In genomic region chr17:29711076-29711744, GRCm38 (mm10) we compare ENCODE assay signal across 8 mouse cellular contexts. TPM values are rescaled to one million over a fixed set of nuclear protein-coding genes. Genes with fewer than 3 reads are reported as not detected.
DNase-seq lines count a peak whose midpoint lies in the region; ATAC-seq and TF ChIP-seq lines count a peak whose summit lies in the region.

No protein-coding gene starts in this region.

- H3K4me3 ChIP-seq in heart, embryonic 12.5 days, result no peak overlapping the region
- H3K4me3 ChIP-seq in hindbrain, embryonic 14.5 days (replicated peaks; ENCODE audit: low read length), result no peak overlapping the region
- H3K4me3 ChIP-seq in midbrain, postnatal 0 days (ENCODE audit: low read depth, low read length), result no peak overlapping the region

- no peak overlapping the region for H3K4me2 ChIP-seq in heart, embryonic 12.5 days
- peak overlapping the region; percentile 3; the same call in 1 of the 2 replicates for H3K4me2 ChIP-seq in hindbrain, embryonic 14.5 days (replicated peaks)
- H3K4me2 ChIP-seq in midbrain, postnatal 0 days (ENCODE audit: low read depth, low read length, poor library complexity, severe bottlenecking), result no peak overlapping the region

- DNase-seq in heart, adult 8-10 months (ENCODE audit: low spot score), result no peak
- DNase-seq in ovary, adult 18-20 months (ENCODE audit: low spot score), result peak; percentile 55
- no peak for DNase-seq in ovary, postnatal 10 days (ENCODE audit: low spot score)
- peak; percentile 77 for DNase-seq in hindbrain, embryonic 14.5 days (ENCODE audit: low spot score)
- DNase-seq in midbrain, postnatal 0 days (ENCODE audit: low spot score), result peak; percentile 85
- DNase-seq in B cell, adult 2 months, result no peak

- no peak overlapping the region for H3K9ac ChIP-seq in heart, embryonic 12.5 days
- 0 out of 2 replicates have a peak overlapping the region, but pooled peaks have one; percentile 9 for H3K9ac ChIP-seq in hindbrain, embryonic 14.5 days
- H3K9ac ChIP-seq in midbrain, postnatal 0 days (replicated peaks; ENCODE audit: low read length, poor library complexity, severe bottlenecking), result no peak overlapping the region

- H3K36me3 ChIP-seq in heart, embryonic 12.5 days, result 0 out of 2 replicates have a peak, but pooled peaks cover 2% of the 10 kb centered on the region
- H3K36me3 ChIP-seq in hindbrain, embryonic 14.5 days (replicated peaks; ENCODE audit: control insufficient read depth, insufficient read depth), result no peaks in the 10 kb centered on the region
- no peaks in the 10 kb centered on the region for H3K36me3 ChIP-seq in midbrain, postnatal 0 days (ENCODE audit: insufficient read depth, low read length)

- H3K27me3 ChIP-seq in heart, embryonic 12.5 days (replicated peaks), result no peaks in the 10 kb centered on the region
- H3K27me3 ChIP-seq in hindbrain, embryonic 14.5 days (ENCODE audit: control insufficient read depth, insufficient read depth, low read length), result no peaks in the 10 kb centered on the region
- H3K27me3 ChIP-seq in midbrain, postnatal 0 days (ENCODE audit: insufficient read depth, low read length), result no peaks in the 10 kb centered on the region

- peaks cover 71% of the 10 kb centered on the region for H3K4me1 ChIP-seq in heart, embryonic 12.5 days (replicated peaks)
- peaks cover 47% of the 10 kb centered on the region for H3K4me1 ChIP-seq in hindbrain, embryonic 14.5 days (replicated peaks; ENCODE audit: control insufficient read depth, insufficient read depth, low read length)
- peaks cover 4% of the 10 kb centered on the region; the same call in 1 of the 2 replicates for H3K4me1 ChIP-seq in midbrain, postnatal 0 days (ENCODE audit: insufficient read depth, low read length)

- 64% methylated on average over 19 of the region's 19 CpGs for WGBS in heart, embryonic 12.5 days
- WGBS in hindbrain, embryonic 14.5 days, result 56% methylated on average over 19 of the region's 19 CpGs
- WGBS in midbrain, postnatal 0 days, result 54% methylated on average over 19 of the region's 19 CpGs

- TF ChIP-seq CTCF in midbrain, postnatal 0 days (IDR thresholded peaks at IDR 0.05), result no peak

- H3K9me3 ChIP-seq in heart, embryonic 12.5 days (replicated peaks), result no peaks in the 10 kb centered on the region
- H3K9me3 ChIP-seq in hindbrain, embryonic 14.5 days (ENCODE audit: control insufficient read depth, low read length), result no peaks in the 10 kb centered on the region
- H3K9me3 ChIP-seq in midbrain, postnatal 0 days (ENCODE audit: low read length), result no peaks in the 10 kb centered on the region

- H3K27ac ChIP-seq in heart, embryonic 12.5 days (ENCODE audit: poor library complexity, severe bottlenecking), result peak overlapping the region; percentile 8; the same call in 1 of the 2 replicates
- peak overlapping the region; percentile 74 for H3K27ac ChIP-seq in hindbrain, embryonic 14.5 days
- H3K27ac ChIP-seq in midbrain, postnatal 0 days (ENCODE audit: low read depth, low read length), result peak overlapping the region; percentile 38

- ATAC-seq in heart, embryonic 12.5 days (ENCODE audit: insufficient number of reproducible peaks, low FRiP score), result no peak
- no peak for ATAC-seq in hindbrain, embryonic 14.5 days (ENCODE audit: low FRiP score)
- no peak; the same call in 1 of the 2 replicates for ATAC-seq in midbrain, postnatal 0 days (ENCODE audit: low FRiP score)
- no peak for ATAC-seq in monocyte, adult 5-6 weeks (replicated peaks; ENCODE audit: insufficient number of reproducible peaks, low FRiP score, low TSS enrichment, poor library complexity, severe bottlenecking)

RNA-seq across cellular contexts. Expression of gene Ccdc167, which starts 5.6 kb away (rescaled TPM):
- 15.8 and 16.0 TPM in 2 replicates for polyA plus RNA-seq in heart, embryonic 12.5 days (2016; fragmentation: Nextera tagmentation; extraction: Ambion mirVana)
- total RNA-seq in heart, adult 8-10 months (2022), result 10 to 100 TPM; 12.4 to 14.9 (median 14.1) TPM
- 13.5 and 13.6 TPM in 2 replicates for polyA plus RNA-seq in hindbrain, embryonic 14.5 days (2014; fragmentation: Nextera tagmentation; extraction: Ambion mirVana)
- 9.0 and 9.4 TPM in 2 replicates for total RNA-seq in midbrain, postnatal 0 days (2014; rRNA removed)
- polyA plus RNA-seq in midbrain, postnatal 0 days (2015; fragmentation: Nextera tagmentation; extraction: Ambion mirVana), result 8.3 and 8.6 TPM in 2 replicates
- 4.7 to 14.6 TPM (median 5.0 TPM) in 3 replicates for total RNA-seq in monocyte, adult 5-6 weeks (2017)

RNA-seq across cellular contexts. Expression of gene Cmtr1, which starts 50.8 kb away (rescaled TPM):
- polyA plus RNA-seq in heart, embryonic 12.5 days (2016; fragmentation: Nextera tagmentation; extraction: Ambion mirVana), result 123 and 124 TPM in 2 replicates
- 10 to 100 TPM; 57.5 to 79.0 (median 65.0) TPM for total RNA-seq in heart, adult 8-10 months (2022)
- polyA plus RNA-seq in hindbrain, embryonic 14.5 days (2014; fragmentation: Nextera tagmentation; extraction: Ambion mirVana), result 103 and 109 TPM in 2 replicates
- total RNA-seq in midbrain, postnatal 0 days (2014; rRNA removed), result 58.5 and 63.6 TPM in 2 replicates
- polyA plus RNA-seq in midbrain, postnatal 0 days (2015; fragmentation: Nextera tagmentation; extraction: Ambion mirVana), result 105 and 106 TPM in 2 replicates
- total RNA-seq in monocyte, adult 5-6 weeks (2017), result 107 to 224 TPM (median 209 TPM) in 3 replicates

Comparison
In these comparisons a context has a peak if more than half of its experiments do, and no peak if none do; other contexts are left out.
1. DNase-seq: peak in ovary, adult 18-20 months (single experiment), hindbrain, embryonic 14.5 days (single experiment) and midbrain, postnatal 0 days (single experiment); none in heart, adult 8-10 months (single experiment), ovary, postnatal 10 days (single experiment) and B cell, adult 2 months (0 of 2).
2. H3K27ac ChIP-seq: peak in every context shown above with its lines; median percentile 74 in hindbrain, embryonic 14.5 days; 38 in midbrain, postnatal 0 days; 8 in heart, embryonic 12.5 days.